Mouse (Mus musculus): ENCODE data around the gene Rnaseh1.

DNA sequence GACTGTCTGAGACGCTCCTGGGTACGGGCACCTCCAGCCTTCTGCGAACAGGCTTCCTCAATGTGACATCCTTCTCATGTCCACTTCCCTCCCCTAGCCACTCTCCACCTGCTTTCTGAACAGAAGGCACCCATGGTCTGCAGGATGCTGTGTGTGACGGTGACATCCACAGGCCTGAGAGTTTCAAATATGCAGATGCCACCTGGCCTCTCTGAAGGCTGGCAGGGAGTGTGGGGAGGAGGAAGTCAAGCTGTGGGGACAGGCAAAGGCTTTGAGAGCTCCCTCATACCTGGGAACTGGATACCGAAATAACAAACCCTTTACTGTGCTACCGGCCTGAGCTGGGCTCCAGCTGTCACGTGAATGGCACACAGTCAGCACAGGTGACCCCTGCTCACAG lies 45.4 kb downstream of the Rnaseh1 start:
- TF ChIP-seq CTCF (IDR thresholded peaks at IDR 0.05) (no peak), EP300 (IDR thresholded peaks at IDR 0.05) (no peak)
